Mouse (Mus musculus) spleen, adult 2 months (tissue): Measurements from ENCODE around the gene Mcfd2.

Experiments
- CTCF ChIP-seq: fragments of 200-500 bp; IDR thresholded peaks from 2 replicates; pipeline ENCODE4 v1.5.1; 2011; ENCODE audit warnings: mild to moderate bottlenecking, inconsistent platforms; ENCODE audit not compliant: insufficient read depth, insufficient read length, insufficient replicate concordance; ENCODE audit errors: extremely low read depth
- POLR2A ChIP-seq: fragments of 200-500 bp; IDR thresholded peaks from 2 replicates; pipeline ENCODE4 v1.6.1; 2011; ENCODE audit warnings: low read depth, low read length, inconsistent platforms

- TF ChIP-seq CTCF (no peak), POLR2A (no peak)
Observed at GRCm38 (mm10) chr17:87224461-87224860, 41.3 kb downstream of the Mcfd2 start.
